Mouse (Mus musculus) C2C12 (cell line): ENCODE data around the gene Ggnbp2.

Experiments
- CTCF ChIP-seq: IDR thresholded peaks from one replicate; pipeline ENCODE4 v1.5.1; 2011; ENCODE audit not compliant: control insufficient read depth, insufficient read depth, insufficient read length
- MAX ChIP-seq: IDR thresholded peaks from one replicate; pipeline ENCODE4 v1.6.1; 2011; ENCODE audit warnings: mild to moderate bottlenecking, control low read depth

DNA sequence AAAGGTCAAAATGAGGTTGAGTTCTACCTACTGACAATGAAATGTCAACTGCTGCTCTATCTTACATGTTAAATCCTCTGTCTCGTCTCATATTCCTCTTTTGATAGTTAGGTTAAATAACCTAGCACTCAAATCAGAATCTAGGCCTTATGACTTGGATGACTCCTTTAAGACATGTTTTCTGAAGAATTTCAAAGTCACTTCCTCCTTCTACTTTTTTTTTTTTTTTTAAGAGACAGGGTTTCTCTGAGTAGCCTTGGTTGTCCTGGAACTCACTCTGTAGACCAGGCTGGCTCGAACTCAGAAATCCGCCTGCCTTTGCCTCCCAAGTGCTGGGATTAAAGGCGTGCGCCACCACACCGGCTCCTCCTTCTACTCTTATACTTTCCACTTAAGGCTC is 15.3 kb downstream of the Ggnbp2 start:
- TF ChIP-seq CTCF, result no peak
- no peak for TF ChIP-seq MAX
